Mouse (Mus musculus) embryo, embryonic 9.5 days (tissue): ENCODE measurements at regions not wholly inside any gene's neighbourhood (a gene's known extent, or its start where the extent isn't known, plus 50 kb on each side); places are given as distances from the start of the nearest gene placed in this dataset.
A peak's percentile ranks its signal among the peaks of the same experiment; 100 is the strongest.

ENCODE experiments used
- DNase-seq: peaks from one replicate; pipeline ENCODE4 v3.0.0-alpha.2; 2017; ENCODE audit errors: extremely low spot score

DNA sequence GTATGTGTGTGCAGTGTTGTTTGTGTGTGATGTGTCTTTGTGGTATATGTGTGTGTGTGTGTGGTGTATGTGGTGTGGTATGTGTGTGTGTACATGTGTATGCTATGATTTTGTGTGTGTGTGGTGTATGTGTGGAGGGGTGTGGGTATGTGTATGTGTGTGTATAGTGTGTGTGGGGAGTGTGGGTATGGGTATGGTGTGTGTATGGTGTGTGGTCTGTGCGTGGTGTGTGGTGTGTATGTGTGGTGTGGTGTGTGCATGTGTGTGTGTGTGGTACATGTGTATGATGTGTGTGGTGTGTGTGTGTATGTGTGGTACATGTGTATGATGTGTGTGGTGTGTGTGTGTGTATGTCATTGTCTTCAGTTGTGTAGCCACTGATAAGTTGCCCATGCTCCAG lies 247.8 kb upstream of the Sp4 start:
- no peak for DNase-seq

DNA sequence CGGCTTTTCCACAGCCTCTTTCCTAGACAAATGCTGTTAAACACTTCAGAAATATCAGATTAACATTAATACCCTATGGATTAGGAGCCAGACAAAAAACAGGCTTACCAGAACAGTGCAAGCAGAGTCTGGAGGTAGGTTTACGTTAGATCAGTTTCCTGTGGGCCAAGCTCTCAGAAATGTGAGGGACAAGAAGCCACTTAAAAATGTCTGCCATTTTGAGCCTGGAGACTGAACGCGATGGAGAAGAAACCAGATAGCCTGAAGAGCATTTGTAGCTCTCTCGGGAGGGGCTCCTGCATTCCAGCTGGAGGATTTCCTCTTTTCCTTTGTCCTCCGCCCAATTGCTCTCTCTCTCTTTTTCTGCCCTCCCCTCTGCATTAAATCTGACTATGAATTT lies 239.1 kb upstream of the Sp4 start:
- DNase-seq, result no peak

DNA sequence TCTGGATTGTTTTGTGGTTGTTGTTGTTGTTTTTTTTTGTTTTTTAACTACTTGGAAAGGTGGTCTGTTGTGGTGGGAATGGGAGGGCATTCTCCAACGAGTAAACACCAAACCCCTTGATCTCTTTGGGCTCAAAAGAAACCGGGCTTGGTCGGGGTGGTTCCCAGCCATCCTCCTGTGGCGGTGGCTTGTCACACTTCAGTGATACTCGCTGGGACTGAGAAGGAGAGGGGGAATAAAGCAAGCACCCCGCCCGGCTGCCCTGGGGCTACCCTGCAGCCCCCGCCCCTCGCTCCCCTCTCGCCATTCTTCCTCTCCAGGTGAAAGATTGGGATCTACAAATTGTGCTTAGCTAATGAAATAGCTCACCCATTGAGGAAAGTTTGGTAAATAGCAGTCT lies 229.3 kb upstream of the Sp4 start:
- no peak for DNase-seq

DNA sequence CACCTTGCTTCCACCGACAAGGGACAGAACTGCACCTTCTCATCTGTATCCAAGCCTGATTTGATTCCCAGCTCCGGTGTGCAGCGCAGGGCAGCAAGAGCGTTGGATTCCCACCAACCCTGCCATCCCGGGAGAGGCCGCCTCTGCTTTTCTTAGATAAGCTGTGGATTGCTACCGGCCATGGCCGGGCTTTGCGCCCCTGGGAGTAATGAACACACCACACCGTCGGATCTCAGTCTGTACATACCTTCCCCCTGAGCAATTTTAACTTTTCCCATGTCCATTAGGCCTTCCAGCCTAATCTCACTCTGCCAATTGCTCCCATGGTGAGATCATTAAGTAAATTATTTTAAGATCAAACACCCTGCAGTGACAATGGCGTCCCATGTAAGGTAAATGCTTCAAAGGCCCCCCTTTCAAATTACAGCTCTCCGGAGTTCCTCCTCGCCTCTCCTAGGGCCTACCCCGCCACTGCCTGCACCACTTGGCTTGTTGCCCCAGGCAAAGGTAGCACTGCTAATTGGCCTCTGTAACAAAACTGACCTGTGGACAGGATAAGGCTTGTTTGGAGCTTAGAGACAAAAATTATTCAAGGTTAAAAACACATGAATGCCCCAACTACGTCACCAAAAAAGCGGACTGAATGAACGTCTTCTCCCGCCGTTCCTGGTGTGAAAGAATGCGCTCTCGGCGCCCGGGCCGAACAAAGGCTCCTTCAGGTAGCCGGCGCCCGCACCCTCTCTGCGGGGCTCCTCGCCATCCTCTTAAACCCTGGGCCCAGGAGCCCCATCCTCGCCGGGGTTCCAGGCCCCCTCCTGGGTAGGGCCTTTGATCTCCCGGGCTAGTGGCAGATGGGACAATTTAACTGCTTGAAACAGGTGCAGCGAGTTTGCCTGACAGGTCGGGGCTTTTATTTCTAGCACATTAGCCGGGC lies 228.5 kb upstream of the Sp4 start:
- DNase-seq, result no peak

DNA sequence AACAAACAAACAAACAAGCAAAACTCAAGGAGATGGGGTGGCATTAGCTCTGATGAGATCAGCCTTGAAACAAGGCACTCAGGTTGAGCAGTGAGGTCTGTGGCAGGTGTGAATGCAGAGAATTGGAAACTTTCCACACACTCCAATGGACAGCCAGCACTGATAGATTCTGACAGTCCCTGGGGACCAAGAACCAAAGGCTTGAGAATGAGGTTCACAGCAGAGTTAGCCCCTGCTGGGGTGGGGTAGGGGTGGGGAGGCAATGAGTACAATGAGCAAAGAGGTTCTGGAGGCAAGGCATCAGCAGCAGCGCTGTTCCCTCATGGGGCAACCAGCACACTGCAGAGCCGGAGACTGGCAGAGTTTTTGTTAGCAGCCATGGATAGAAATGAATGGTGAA lies 220.5 kb upstream of the Sp4 start:
- no peak for DNase-seq

DNA sequence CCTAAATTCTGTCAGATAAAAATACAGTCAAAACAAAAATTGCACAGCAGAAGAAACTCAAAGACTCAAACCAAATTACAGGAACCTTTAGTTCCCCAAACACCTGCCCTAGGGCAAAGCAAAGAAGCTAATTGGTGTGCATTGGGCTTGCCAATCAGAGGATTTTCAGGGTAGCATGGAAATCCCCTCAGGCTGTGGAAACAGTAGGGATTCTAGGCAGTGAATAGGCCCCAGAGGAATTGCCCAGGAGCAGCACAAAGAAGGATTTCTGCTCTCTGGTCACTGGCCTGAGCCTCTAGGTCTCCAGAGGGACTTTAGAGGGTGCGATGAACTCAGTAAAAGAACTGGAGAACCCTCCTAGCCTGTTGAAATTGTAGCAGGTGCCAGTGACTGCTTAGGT lies 220.1 kb upstream of the Sp4 start:
- no peak for DNase-seq

DNA sequence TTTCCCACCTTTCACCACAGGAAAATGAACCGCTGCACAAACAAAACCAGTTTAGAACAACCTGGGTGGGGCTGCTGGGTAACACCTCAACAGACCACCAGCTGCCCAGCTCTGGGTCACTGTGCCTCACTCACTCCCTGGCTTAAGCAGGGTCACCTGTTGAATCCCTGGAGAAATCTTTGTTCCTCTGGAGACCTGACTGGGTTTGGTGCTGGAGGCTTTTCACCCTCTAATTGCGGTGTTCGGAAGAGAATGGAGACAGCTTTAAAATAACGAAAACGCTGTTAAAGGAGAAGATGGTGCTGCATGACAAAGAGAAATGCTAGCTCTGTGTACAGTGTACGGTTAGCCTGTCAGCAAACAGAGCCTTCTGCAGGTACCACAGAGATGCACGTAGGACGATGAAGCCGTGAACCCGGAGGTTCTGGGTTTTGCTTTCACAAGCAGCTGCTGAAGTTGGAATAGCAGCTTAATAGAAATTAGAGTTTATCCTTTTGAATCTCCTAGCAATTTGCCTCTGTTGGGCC lies 218.6 kb upstream of the Sp4 start:
- DNase-seq, result no peak

DNA sequence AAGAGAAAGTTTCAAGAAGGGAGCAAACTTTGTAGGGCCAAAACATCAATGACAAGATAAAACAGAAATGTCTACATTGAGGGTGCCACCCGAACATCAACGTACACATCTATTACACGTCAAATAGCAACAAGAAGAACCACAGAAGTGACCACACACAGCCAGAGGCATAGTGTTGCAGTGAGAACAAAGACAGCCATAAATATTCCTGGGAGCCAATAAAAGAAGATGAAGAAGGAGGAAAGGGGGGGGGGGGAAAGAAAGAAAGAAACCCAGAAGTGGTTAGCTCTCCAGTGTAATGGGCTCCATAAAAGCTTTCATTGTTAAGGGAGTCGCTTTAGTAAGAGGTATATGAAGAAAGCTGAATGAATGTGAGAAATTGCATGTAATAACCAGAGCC lies 209.7 kb upstream of the Sp4 start:
- DNase-seq, result no peak

DNA sequence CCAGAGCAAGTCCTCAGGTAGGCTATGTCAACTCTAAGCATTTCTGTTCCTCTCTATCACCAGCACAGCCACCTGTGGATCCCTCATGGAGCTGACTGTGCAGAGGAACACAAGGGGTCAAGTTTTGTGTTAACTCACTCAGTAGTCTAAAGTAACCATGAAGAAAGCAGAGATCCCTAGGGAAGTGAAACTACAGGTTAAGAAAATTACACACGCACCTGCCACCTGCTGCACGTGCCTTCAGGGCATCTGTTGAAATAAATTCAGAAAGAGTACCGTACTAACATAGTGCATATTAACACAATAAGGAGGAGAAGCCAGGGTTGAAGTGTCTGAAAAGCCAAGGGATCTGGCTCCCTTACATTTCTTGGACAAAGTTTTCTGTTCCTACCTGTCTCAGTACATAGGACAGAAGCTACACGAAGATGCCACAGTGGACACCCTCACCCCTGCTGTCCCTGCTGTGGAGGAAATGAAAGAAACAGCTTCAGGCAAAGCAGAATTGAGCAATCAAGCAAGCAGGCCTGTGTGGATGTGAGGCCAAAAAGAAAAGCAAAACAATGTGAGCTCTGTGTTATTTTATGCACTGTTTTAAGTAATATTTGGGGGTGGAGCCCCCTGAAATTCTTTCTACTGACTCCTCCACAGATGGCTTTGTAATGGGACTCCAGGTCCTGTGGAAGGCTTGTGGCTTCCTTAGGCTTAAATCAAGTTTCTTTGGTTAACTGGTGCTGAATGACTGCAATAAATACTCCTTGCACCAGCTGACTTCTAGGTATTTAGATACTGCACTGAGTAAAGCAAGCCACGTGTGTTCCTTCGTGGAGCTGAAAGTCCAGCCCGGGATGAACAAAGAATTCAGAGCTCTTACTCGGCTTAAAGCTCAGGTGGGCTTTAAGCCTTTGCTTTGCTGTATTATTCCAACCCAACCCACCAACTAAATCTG lies 208.0 kb upstream of the Sp4 start:
- DNase-seq, result no peak

DNA sequence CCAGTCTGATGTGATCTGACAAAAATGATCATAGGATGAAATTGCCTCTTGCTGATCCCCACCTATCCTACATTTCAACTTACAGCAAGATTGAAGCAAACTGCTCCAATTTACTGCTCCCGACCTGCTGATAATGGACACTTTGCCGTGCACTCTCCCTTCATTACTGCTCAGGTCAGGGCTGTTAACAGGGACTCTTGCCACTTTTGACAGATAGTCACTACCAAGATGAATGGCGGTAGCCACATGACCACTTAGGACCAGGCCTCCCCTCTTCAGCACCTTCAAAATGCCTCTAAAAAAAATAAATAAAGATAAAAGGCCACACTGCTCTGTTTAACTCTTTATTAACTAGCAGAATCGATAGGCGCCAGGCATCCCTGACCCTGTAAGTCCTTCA lies 199.2 kb upstream of the Sp4 start:
- DNase-seq, result no peak

DNA sequence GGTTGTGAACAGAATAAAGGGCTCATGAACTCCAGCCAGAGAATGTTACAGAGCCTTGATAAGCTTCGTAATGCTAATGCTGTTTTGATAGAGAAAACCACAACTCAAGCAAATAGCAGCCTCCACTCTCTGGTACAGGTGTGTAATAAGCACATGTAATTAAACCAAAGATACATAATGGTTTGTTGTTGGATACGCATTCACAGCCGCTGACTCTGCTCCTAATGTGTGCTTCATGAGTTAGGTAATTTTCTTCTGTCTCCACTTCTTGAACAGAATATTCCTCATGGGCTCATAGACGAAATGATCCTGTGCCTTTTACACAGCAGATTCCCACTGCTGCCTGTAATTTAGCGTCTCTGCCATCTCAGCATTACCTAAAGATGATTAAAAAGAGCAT lies 186.8 kb upstream of the Sp4 start:
- DNase-seq, result no peak

DNA sequence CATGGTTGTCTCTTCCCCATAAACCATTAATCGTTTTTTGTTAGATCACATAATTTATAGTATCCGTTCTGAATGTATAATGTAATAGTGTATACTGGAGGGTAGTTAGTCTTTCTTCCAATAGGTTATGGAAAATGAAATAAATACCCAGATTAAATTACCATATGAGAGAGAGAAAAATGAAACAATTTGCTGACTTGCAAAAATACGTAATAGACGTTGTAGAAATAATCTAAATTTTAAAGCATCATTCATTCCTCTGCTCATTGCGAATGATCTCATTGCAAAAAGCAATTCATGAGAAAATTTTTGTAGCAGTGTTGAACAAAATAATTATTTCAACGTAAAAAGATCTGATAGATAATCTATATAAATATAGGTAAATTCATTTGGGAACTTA lies 185.2 kb upstream of the Sp4 start:
- no peak for DNase-seq

DNA sequence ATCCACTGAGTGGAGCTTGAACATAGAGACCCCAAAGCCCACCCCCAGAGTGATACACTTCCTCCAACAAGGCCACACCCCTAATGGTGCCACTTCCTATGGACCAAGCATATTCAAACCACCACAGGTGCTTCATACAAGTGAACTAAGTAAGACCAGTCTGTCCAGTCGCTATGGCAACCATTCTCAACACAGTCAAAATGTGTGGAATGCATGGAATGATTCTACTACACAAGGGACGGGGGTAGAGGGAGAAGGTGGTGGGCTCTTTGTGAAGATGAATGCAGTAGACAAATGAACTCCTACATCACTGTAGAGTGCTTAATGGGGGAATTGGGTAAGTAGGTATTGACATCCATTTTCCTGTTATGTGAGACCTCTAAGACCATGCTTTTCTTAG lies 180.1 kb upstream of the Sp4 start:
- DNase-seq, result no peak

DNA sequence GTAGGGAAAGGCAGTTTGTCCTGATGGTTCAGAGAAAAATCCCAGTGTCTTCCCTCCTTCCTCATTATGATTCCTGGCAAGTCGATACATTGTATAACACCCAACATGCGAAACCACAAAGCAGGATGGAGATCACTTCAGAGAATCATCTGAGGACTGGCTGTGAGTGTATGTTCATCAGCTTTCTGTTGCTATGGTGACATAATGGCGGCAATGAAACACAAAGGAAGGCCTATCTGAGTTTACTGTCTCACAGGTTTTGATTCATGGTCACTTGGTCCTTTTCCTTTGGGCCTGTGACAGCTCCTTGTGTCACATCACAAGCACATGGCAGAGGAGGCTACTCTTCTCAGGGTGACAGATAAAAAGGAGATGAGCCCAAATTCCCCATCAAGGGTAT lies 173.5 kb upstream of the Sp4 start:
- DNase-seq, result no peak

DNA sequence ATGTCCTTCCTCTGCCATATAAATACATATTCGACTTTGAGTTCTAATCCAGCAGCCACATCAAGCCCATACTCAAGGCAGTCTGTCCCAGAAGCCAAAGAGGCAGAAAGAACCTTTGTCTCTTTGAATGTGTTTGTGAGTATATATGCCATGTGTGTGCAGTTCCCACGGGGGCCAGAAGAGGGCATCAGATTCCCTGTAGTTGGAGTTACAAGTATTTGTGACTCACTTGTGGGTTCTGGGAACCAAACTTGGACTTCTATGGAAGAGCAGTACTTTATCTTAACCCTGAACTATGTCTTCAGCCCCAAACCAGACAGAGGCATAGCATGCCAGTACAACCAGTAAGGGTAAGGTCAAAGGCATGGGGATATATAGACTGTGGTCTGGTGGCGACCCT lies 165.6 kb upstream of the Sp4 start:
- no peak for DNase-seq

DNA sequence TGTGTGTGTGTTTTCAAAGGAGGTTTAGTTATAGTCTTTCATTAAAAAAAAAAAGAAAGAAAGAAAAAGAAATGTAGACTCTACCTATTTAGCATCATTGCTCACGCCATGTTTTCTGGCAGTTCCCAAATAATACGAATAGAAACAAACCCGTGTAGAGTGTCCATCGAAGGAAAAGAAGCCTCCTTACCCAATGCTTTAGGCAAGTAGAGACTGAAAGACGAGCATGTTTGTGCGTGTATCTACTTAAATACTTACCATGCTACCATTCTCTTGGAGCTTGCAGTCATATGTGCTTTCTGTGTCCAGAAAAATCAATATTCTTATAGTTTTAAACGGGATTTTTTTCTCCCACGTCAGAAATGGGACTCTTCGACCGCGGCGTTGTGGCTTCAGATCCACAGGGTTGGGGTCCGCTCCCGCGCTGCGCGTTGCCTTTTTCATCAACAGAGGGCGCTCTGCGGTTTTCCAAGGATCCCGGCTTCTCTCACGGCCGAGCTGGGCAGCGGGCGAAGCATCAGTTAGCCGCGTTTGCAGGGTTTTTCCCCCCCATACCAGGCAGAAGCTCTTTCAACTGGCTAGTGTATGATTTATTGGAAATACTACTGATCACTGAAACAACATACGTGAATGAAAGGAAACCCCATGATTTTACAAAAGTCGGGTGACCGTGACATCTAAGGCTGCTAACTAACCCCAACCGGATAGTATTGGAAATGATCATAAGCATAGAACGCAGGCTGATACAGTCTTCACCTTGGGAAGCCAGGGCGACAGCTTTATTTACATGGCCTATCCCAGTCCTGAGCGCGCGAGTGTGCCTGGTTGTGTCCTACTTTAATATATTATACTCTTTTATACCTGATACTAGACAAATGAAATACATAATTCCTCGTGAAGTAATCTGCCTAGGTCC lies 156.5 kb upstream of the Sp4 start:
- DNase-seq, result peak; percentile 87

DNA sequence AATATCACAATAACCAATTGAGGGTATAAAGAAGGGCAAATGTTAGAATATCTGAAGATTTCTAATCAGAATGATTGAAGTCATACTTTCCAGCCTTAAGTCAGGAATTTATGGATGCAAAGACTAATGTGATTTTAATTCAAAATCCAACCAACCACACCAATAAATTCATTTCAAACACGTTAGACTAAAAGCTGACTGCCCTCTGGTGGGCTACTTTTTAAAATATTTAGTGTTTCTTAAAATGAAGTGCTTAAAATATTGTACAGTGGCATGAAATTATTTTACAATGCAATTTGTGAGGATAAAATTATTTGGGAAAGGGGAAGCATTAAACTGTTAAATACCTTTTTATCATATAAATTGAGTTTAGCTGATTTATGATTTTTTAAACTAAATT lies 154.4 kb upstream of the Sp4 start:
- DNase-seq, result no peak

DNA sequence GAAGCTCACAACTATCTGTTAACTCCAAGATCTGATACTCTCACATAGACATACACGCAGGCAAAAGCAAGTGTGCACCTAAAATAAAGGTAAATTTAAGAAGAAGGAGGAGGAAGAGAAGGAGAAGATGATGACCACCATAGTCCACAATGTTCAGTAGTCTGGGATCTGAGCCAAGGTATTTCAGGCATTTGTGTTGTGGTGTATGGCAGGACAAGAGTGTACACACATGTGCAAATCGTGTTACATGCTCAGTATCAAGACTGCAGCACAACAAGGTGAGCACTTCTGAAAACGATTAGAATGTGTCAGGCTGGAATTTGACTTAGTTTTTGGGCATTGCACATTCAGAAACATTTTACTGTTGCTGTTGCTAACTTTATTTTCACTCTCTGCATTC lies 138.4 kb upstream of the Sp4 start:
- DNase-seq, result no peak

DNA sequence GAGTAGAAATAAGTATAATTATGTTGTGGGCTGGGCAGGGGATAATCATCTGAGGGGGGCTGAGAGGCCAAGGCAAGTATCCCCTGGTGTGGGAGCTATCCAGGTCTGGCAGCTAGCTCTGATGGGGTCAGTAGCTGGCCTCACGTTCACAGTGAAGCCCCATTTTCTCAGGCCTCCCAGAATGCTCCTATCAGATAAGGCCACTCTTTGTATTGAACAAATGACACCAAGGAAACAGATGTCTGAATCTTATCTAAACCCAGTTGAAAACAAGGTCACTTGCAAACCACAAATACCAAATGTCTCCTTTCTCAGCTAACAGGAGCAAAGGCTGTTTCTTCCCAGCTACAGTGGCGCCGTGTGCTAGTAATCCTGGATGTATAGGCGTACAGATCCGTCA lies 137.6 kb upstream of the Sp4 start:
- no peak for DNase-seq

DNA sequence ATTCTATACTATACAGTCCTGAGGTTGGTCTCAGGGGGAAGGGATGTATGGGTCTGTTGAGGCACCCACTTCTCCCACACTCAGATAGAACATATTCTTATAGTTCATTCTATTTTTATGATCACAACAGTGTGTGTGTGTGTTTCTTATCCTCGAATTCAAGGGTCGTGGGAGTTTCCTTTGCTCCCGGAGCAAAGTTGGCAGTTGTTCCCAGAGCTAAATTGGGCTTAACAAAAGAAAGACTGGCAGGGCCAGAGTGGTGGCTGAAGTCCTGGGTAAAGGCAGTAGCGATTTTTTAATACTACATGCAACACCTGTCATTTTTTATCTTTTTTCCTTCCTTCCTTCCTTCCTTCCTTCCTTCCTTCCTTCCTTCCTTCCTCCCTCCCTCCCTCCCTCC lies 131.5 kb upstream of the Sp4 start:
- DNase-seq, result no peak

DNA sequence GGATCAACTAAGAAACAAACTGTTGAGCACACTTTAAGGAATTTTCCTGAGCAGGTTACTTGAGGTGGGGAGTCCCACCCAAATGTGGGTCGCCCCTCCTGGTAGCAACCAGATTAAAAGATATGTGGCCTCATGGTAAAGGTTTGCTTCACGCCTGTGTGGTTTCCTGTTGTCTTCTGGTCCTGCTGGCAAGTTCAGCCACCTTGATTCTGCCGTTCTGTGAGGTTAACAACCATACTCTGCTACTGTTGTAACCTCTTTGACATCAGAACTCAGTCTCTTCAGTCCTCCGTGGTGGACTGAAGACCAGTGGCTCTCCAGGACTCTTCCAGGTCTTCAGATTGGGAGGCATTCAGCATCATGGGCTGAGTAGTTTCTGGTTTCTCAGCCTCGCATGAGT lies 127.1 kb upstream of the Sp4 start:
- DNase-seq, result no peak

DNA sequence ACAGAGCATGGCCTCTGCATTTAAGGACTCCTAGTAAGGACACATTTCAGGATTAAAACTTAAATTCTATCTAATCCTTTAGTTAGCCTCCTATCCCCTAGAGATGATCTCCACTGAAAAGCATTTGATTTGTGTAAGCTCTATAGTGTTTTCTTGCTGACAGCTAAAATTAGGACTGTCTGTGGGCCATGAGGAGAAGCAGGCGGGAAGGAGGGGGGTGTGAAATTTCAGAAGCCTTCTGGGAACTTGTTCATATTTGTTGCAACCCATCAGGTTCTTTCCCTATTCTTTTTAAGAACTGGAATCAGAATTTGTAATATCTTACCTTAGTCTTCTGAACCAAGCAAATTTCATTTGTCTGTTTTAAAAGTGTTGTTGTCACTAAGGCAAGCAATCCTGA lies 114.7 kb upstream of the Sp4 start:
- no peak for DNase-seq
